Mouse (Mus musculus): Measurements from ENCODE around the gene Gm4214. TPM values are rescaled to one million over a fixed set of nuclear protein-coding genes. Genes with fewer than 3 reads are reported as not detected.
"Not testable (repeated sequence)": the region's sequence is repeated elsewhere in the genome, so short reads cannot be mapped to it uniquely, and the experiment has no call there.

The Gm4214 gene
- polyA plus RNA-seq (2015; fragmentation: Nextera tagmentation; extraction: Ambion mirVana): not detected in 2 replicates

- not testable (repeated sequence) for H3K27ac ChIP-seq; H3K4me1 ChIP-seq (replicated peaks); H3K27me3 ChIP-seq; H3K4me2 ChIP-seq; ATAC-seq (ENCODE audit: low read depth); H3K9me3 ChIP-seq (replicated peaks); H3K9ac ChIP-seq; H3K4me3 ChIP-seq (replicated peaks); H3K36me3 ChIP-seq; DNase-seq
- no CpG with 5 or more reads among the region's 5 CpGs for WGBS (ENCODE audit: insufficient replicate concordance)
These were observed at the start of gene Gm4214 for GRCm38 (mm10) chr7:22984573-22984972. Gene Gm4214 (minus strand): TSS chr7:22984673.

GRCm38 (mm10) chr7:23019823-23020222, 35.4 kb upstream of the Gm4214 start, which contains the start of gene Gm4216:
Gene Gm4216 (minus strand): TSS chr7:23019923.
- H3K4me2 ChIP-seq; H3K4me1 ChIP-seq (replicated peaks); H3K27ac ChIP-seq; H3K9me3 ChIP-seq (replicated peaks); H3K9ac ChIP-seq; H3K27me3 ChIP-seq; DNase-seq; H3K4me3 ChIP-seq (replicated peaks); ATAC-seq (ENCODE audit: low read depth); H3K36me3 ChIP-seq: not testable (repeated sequence)
- WGBS (ENCODE audit: insufficient replicate concordance): no CpG with 5 or more reads among the region's 3 CpGs

Other genes starting within 250 kb of the Gm4214 start
- not detected in 2 replicates for gene Vmn1r157, start 223.0 kb downstream of the Gm4214 start, polyA plus RNA-seq (2015; fragmentation: Nextera tagmentation; extraction: Ambion mirVana)
- gene Vmn1r158, start 193.9 kb downstream of the Gm4214 start, polyA plus RNA-seq (2015; fragmentation: Nextera tagmentation; extraction: Ambion mirVana): not detected in 2 replicates
- not detected in 2 replicates for gene Vmn1r159, start 141.1 kb downstream of the Gm4214 start, polyA plus RNA-seq (2015; fragmentation: Nextera tagmentation; extraction: Ambion mirVana)
- not detected in 2 replicates for gene Vmn1r160, start 113.4 kb downstream of the Gm4214 start, polyA plus RNA-seq (2015; fragmentation: Nextera tagmentation; extraction: Ambion mirVana)
- not detected in 2 replicates for gene Gm4216, start 35.2 kb upstream of the Gm4214 start, polyA plus RNA-seq (2015; fragmentation: Nextera tagmentation; extraction: Ambion mirVana)
- gene Vmn1r163, start 70.9 kb upstream of the Gm4214 start, polyA plus RNA-seq (2015; fragmentation: Nextera tagmentation; extraction: Ambion mirVana): not detected in 2 replicates
- gene Gm8720, start 82.8 kb upstream of the Gm4214 start, polyA plus RNA-seq (2015; fragmentation: Nextera tagmentation; extraction: Ambion mirVana): not detected in 2 replicates
- not detected in 2 replicates for gene Gm10662, start 159.8 kb upstream of the Gm4214 start, polyA plus RNA-seq (2015; fragmentation: Nextera tagmentation; extraction: Ambion mirVana)
- not detected in 2 replicates for gene Vmn1r165, start 232.7 kb upstream of the Gm4214 start, polyA plus RNA-seq (2015; fragmentation: Nextera tagmentation; extraction: Ambion mirVana)

Data from liver, embryonic 13.5 days (tissue).